Mouse (Mus musculus) central nervous system, embryonic 18 days (tissue): ENCODE measurements around the gene Zkscan3. TPM values are rescaled to one million over a fixed set of nuclear protein-coding genes. Genes with fewer than 3 reads are reported as not detected.

Experiments used
- polyA plus RNA-seq: library from polyadenylated mRNA; depleted of rRNA; stranded (reverse); fragments of >200 nt; gene quantifications from 2 replicates; pipeline ENCODE4 v1.2.3, GENCODE M21; 2012; rRNA removed

The Zkscan3 gene
- polyA plus RNA-seq, result 66.5 and 71.3 TPM in 2 replicates

GRCm38 (mm10) chr13:21402287-21402846 is at the start of gene Zkscan3:
Gene Zkscan3, minus strand, starts transcription at chr13:21402755.

GRCm38 (mm10) chr13:21440503-21441206 is 38.1 kb upstream of the Zkscan3 start, which contains the start of gene Pgbd1:
Gene Pgbd1, minus strand, starts transcription at chr13:21441058.

GRCm38 (mm10) chr13:21362621-21363248 is 39.8 kb downstream of the Zkscan3 start, which contains the start of gene Zscan12:
Gene Zscan12, plus strand, starts transcription at chr13:21362820.

GRCm38 (mm10) chr13:21346610-21347009 is 55.9 kb downstream of the Zkscan3 start, which contains the start of gene Olfr1367:
Gene Olfr1367, plus strand, starts transcription at chr13:21346910.

Other genes with a start within 250 kb of the Zkscan3 start
- 60.6 and 61.1 TPM in 2 replicates for gene Trim27, start 223.3 kb downstream of the Zkscan3 start, polyA plus RNA-seq
- 0.05 and 0.06 TPM in 2 replicates for gene Gpx5, start 110.0 kb downstream of the Zkscan3 start, polyA plus RNA-seq
- 0.27 and 0.28 TPM in 2 replicates for gene Gpx6, start 90.6 kb downstream of the Zkscan3 start, polyA plus RNA-seq
- gene Olfr1367, start 55.8 kb downstream of the Zkscan3 start, polyA plus RNA-seq, result not detected in 2 replicates
- 9.0 TPM in 2 replicates for gene Zscan12, start 39.9 kb downstream of the Zkscan3 start, polyA plus RNA-seq
- gene Pgbd1, start 38.3 kb upstream of the Zkscan3 start, polyA plus RNA-seq, result 3.7 and 4.3 TPM in 2 replicates
- gene Zscan26, start 51.0 kb upstream of the Zkscan3 start, polyA plus RNA-seq, result 39.3 and 43.0 TPM in 2 replicates
- 0.78 and 0.91 TPM in 2 replicates for gene Nkapl, start 65.8 kb upstream of the Zkscan3 start, polyA plus RNA-seq
- 6.5 and 7.1 TPM in 2 replicates for gene Zkscan4, start 76.2 kb upstream of the Zkscan3 start, polyA plus RNA-seq
- gene Gm10065, start 76.7 kb upstream of the Zkscan3 start, polyA plus RNA-seq, result not detected in 2 replicates
- 0.43 and 0.57 TPM in 2 replicates for gene AK157302, start 92.5 kb upstream of the Zkscan3 start, polyA plus RNA-seq
- gene Gm11273, start 98.7 kb upstream of the Zkscan3 start, polyA plus RNA-seq, result 3.5 and 11.8 TPM in 2 replicates
- gene Zkscan8, start 128.4 kb upstream of the Zkscan3 start, polyA plus RNA-seq, result 7.2 and 7.3 TPM in 2 replicates
- gene Olfr1366, start 140.1 kb upstream of the Zkscan3 start, polyA plus RNA-seq, result not detected in 2 replicates
- not detected in 2 replicates for gene Olfr1535, start 157.1 kb upstream of the Zkscan3 start, polyA plus RNA-seq
- gene Olfr1364, start 179.0 kb upstream of the Zkscan3 start, polyA plus RNA-seq, result not detected in 2 replicates
- not detected in 2 replicates for gene Olfr1362, start 211.3 kb upstream of the Zkscan3 start, polyA plus RNA-seq
- not detected in 2 replicates for gene Olfr11, start 239.8 kb upstream of the Zkscan3 start, polyA plus RNA-seq